Mouse (Mus musculus) testis, adult 10 weeks (tissue): Measurements from ENCODE around the gene Fbxw9. TPM values are rescaled to one million over a fixed set of nuclear protein-coding genes. Genes with fewer than 3 reads are reported as not detected.

ENCODE experiments used
- polyA plus RNA-seq: library from polyadenylated mRNA; stranded (reverse); fragments of 350-450 nt; fragmentation: Illumina TruSeq; extraction: RNeasy Lipid Tissue Mini Kit (QIAGEN cat#74804); gene quantifications from one replicate; pipeline ENCODE4 v1.2.3, GENCODE M21; 2014; ENCODE audit warnings: low read depth, low replicate concordance

Fbxw9 gene
- polyA plus RNA-seq = 5.7 TPM

DNA sequence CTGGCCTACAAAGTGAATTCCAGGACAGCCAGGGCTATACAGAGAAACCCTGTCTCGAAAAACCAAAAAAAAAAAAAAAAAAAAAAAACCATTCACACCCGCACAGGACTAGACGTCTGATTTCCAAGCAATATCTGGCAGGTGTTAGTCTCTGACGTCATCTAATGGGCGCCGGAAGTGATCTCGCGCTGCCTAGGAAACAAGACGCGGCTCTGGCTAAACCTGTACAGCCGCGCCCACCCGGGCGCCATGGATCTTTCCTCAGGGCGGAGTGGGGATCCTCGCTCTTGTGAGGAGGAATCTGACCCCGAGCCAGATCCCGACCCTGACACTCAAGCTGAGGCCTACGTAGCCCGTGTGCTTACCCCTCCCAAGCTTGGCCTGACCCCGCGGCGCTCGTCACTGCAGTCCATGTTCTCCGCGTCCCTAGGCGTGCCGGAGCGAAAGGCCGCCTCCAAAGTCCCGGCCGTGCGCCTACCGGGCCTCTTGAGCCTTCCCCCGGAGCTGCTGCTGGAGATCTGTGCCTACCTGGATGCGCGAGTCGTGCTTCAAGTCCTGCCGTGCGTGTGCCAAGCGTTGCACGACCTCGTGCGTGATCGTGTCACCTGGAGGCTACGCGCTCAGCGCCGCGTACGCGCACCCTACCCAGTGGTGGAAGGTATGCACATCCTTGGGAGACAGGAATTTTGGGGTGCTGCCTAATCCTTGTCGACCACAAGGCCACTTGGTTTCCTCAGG is at the start of gene Fbxw9:
Fbxw9 (plus strand) TSS at position 177 of the 738 bp plus-strand sequence.

DNA sequence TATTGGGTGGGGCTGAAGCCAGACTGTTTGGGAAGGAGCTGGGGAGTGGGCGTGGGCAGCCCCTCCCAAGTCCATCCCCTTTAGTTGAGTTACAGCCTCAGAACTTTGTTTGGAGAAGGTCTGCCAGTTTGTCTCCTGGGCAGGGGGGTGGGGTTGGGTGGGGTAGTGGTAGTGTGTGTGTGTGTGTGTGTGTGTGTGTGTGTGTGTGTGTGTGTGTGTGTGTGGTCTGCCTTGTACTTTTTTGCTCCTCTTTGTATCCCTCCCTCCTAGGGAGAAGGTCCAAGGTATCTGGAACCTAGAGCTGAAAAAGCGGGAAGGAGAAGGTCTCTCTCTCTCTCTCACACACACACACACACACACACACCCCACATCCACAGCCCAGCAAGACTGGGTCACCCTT is 45.4 kb upstream of the Fbxw9 start, which contains the start of gene Best2:
Best2 (minus strand) TSS at position 101 of the 400 bp plus-strand sequence.

DNA sequence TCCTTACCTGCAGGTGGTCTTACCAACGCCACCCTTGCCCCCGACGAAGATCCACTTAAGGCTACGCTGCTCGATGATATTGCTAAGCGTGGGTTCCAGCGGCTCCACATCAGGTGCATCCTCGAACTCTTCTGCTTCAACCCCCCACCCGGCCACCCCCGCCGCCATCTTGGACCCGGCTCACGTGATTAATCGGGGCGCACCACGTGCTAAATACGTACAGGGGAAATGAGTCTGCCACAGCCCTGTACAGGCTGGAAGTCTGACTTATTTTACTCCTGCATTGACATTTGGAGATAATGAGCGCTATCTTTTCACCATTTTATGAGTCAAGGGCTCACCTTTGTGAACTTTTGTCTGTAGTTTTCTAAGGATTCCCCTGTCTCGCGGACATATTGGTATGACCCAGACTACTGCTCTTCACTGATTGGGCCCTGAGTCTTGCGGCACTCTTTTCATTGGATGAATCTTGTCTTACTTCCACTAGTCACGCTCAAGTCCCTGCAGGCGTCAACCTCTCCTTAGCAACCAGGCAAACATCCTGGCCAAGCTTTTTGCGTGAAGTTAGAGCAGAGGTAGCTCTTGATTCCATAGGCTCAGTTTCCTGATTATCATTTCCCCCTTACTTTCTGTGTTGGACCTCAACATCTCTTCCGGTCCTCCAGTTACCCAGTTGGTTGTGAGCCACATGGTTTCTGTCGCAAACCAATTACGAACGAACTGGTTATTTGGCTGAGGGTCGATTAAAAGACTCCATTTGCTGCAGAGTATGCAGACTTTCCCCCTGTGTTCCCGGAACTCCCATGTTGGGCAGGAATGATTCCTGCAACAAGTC is 34.5 kb upstream of the Fbxw9 start, which contains the start of gene Asna1:
Asna1 (minus strand) TSS at position 184 of the 835 bp plus-strand sequence.

DNA sequence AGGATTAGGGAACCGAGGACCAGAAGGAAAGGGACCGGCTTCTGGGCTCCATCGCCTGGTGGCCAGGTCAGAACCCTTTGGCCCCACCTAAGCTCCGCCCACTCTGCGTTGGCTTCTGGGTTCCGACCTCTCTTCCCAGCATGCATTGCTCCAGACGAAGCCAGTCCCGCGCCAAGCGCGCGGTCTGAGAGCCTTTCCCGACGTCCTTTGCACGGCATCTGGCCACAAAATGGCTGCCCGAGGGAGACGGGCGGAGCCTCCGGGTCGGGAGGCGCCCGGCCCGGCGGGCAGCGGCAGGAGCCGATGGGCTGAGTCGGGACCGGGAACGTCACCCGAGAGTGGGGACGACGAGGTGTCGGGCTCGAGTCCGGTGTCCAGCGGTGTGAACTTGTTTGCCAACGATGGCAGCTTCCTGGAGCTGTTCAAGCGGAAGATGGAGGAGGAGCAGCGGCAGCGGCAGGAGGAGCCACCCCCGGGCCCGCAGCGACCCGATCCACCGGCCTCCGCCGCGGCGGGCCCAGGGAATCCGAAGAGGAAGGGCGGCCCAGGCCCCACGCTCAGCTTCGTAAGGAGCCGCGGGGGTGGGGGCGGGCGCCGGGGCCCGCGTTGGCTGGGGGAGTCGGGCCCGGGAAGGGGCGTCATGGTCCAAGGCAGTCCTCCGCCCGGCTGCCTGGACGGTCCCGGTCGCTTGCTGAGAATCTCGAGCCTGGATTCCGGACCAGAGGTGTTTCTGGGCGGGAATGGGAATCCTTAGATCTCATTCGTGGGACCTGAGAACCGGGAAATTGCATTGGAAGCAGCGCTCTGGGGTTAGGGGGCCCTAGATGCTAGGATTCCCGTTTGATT is 33.0 kb upstream of the Fbxw9 start, which contains the start of gene Trir:
Trir (plus strand) TSS at position 154 of the 846 bp plus-strand sequence.

DNA sequence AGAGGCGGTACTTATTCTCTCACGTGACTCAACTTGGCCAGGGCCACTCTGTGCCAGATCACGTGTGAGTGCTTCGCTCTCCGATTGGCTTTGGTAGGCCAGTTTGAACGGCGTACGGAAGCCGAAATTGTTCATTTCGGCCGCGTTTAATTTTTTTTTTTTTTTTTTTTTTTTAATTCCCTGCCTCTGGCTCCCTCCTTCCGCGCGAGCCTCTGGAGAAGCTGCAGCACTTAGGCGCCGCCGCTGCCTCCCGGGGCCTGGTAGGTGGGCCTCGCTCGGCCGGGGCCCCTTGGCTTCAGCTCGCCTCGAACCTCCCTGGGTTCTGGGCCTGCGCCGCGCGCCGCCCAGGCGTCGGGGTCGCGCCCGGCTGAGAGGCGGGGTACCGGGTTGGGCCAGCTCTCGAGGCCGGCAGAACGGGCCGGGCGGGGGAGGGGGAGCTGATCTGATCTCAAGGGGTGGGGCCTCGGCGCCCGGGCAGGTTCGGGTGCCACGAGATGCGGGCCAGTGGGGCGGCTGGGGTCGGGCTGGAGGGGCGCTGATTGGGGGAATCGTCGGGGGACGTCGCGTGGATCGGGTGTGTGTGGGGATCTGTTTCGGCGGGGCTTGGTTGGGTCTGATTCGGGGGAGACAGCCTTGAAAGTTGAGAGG is 23.0 kb upstream of the Fbxw9 start, which contains the start of gene Tnpo2:
Tnpo2 (plus strand) TSS at position 198 of the 648 bp plus-strand sequence.

DNA sequence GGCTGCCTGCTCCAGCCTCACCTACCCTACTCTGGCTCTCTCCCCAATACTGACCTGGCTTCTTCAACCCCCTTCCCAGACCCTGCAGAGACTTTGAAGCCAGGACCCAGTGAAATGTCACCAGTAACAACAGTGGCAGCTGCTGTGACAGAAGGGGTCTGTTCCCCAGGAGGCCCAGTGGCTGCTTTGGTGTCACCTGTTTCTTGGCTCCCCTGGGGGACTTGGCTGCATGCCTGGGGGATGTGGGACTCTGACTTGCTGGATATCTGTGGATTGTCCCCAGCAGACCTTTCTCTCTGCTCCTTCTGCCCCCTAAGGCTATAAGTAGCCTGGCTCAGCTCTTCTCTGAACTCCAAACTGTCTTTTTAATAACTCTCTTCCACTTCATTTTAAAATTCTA is 8.1 kb downstream of the Fbxw9 start, which contains the start of gene Gm5741:
Gm5741 (minus strand) TSS at position 1 of the 400 bp plus-strand sequence.

DNA sequence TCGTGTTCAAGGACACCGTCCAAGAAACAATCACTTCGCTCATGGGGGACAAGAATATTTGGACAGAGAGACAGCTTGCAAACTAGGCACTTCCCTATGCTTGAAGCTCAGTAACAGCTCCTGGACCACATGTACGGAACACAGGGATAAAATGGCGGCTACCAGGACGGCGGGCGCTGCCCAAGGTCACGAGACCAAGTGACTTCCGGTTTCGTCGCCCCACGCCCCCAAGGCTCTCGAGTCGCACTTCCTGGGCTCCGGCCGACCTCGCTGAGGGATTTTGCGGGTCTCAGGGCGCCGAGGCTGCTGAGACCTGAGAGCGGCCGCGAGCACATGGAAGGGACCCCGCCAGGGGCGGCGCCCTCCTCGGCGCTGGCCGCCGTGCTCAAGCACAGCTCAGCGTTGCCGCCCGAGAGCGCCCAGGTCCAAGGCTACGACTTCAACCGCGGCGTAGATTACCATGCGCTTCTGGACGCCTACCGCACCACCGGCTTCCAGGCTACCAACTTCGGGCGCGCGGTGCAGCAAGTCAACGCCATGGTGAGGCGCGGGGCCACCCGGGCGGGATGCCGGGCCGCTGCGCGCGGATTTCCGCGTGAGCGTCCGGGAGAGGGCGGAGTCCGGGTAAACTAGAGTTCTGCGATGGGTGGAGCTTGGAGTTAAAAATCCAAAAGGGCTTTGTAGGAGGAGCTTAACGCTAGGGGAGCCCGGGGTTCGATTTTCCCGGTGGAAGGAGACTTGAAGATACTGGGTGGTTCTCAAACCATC is 11.8 kb downstream of the Fbxw9 start, which contains the start of gene Dhps:
Dhps (plus strand) TSS at position 244 of the 768 bp plus-strand sequence.

DNA sequence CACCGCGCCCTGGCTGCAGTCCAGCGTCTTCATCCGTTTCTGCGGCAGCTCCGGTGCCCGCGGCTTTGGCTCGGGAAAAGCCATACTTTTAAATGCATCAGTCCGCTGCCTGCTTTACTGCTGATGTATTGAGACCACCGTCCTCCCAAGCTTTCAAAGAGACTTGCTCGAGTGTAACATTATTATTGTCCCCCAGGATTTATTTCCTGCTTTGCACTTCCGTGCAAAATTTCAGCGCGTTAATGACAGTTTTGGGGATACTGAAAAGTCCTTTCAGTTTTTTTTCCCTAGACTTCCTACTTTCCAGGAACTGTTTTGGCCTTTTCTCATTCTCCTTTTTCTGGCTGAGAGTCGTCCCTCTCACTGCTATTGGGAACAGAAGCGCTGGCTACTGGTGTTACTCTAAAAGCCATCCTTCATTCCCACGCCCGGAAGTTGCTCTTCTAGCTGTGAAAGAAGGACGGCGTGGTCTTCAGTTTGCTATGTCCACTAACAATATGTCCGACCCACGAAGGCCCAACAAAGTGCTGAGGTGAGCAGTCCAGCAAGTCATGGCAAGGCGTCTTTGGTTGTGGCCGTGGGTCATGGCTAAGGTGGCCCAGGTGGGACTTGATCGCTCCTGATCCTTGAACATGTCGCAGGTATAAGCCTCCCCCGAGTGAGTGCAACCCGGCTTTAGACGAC is 20.8 kb downstream of the Fbxw9 start, which contains the start of gene Wdr83os:
Wdr83os (plus strand) TSS at position 209 of the 684 bp plus-strand sequence.

DNA sequence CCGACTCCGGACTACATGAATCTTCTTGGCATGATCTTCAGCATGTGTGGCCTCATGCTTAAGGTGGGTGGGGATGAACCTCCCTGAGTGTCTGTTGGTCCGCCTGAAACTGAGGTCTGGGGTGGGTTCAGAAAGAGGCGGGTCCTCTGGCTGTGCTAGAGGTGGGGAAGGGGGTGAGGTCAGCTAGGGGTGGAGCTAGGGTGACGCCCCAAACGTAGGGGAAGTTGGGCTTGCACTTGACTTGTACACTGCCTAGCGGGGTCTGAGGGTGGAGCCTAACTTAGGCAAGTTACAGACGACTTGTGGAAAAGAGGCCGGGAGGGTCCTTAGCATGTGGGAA is 21.3 kb downstream of the Fbxw9 start, which contains the start of gene Wdr83:
Wdr83 (minus strand) TSS at position 91 of the 340 bp plus-strand sequence.

DNA sequence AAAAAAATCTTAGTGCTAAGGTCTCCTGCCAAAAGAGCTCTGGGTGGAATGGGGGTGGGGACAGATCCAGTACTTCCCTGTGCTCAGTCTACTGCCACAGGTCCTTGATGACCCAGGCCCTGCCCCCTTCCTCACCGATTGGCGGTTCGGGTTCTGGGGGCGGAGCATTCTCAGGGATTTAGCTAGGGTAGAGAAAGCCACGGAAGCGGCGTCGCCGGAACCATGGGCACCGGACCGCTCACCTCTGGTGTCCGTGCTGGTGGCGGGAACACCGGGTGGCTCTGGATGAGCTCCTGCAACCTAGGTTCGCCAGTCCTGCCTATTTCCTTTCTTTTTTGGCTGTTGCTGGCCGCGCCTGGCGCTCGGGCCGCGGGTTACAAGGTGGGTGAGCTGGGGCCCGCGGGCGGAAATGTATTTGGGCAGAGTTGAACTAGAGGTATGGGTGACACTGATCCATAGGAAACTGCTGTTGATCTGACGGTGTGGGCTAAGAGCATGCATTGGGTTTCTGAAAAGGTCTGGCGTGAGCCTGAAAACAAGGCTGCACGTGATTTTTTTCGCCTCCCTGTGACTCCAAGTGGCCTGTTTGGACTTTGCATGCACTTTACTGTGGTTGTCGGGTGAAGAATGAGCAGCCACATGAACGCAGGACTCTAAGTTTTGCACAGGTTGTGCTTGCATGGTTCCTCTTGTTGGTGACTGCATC is 23.4 kb downstream of the Fbxw9 start, which contains the start of gene Man2b1:
Man2b1 (plus strand) TSS at position 163 of the 706 bp plus-strand sequence.

Other genes with a start within 250 kb of the Fbxw9 start
- gene Dand5, start 237.2 kb upstream of the Fbxw9 start, polyA plus RNA-seq = 21.7 TPM
- gene Gadd45gip1, start 228.5 kb upstream of the Fbxw9 start, polyA plus RNA-seq = 0.55 TPM
- 7.1 TPM for gene Rad23a, start 219.4 kb upstream of the Fbxw9 start, polyA plus RNA-seq
- gene Calr, start 213.1 kb upstream of the Fbxw9 start, polyA plus RNA-seq = 720 TPM
- gene Farsa, start 203.1 kb upstream of the Fbxw9 start, polyA plus RNA-seq = 6.7 TPM
- gene Syce2, start 187.9 kb upstream of the Fbxw9 start, polyA plus RNA-seq = 458 TPM
- gene Gcdh, start 166.1 kb upstream of the Fbxw9 start, polyA plus RNA-seq = 3.6 TPM
- 0.22 TPM for gene Klf1, start 158.1 kb upstream of the Fbxw9 start, polyA plus RNA-seq
- gene Dnase2a, start 151.5 kb upstream of the Fbxw9 start, polyA plus RNA-seq = 1.5 TPM
- not detected for gene Mast1, start 122.7 kb upstream of the Fbxw9 start, polyA plus RNA-seq
- not detected for gene Rtbdn, start 113.1 kb upstream of the Fbxw9 start, polyA plus RNA-seq
- not detected for gene Gm49661, start 90.6 kb upstream of the Fbxw9 start, polyA plus RNA-seq
- gene Prdx2, start 90.5 kb upstream of the Fbxw9 start, polyA plus RNA-seq = 15.6 TPM
- gene Rnaseh2a, start 90.3 kb upstream of the Fbxw9 start, polyA plus RNA-seq = 87.9 TPM
- not detected for gene Junb, start 81.3 kb upstream of the Fbxw9 start, polyA plus RNA-seq
- 14.0 TPM for gene Hook2, start 69.5 kb upstream of the Fbxw9 start, polyA plus RNA-seq
- gene Best2, start 45.5 kb upstream of the Fbxw9 start, polyA plus RNA-seq = not detected
- 16.5 TPM for gene Asna1, start 34.8 kb upstream of the Fbxw9 start, polyA plus RNA-seq
- gene Trir, start 33.2 kb upstream of the Fbxw9 start, polyA plus RNA-seq = 13.2 TPM
- gene Tnpo2, start 23.1 kb upstream of the Fbxw9 start, polyA plus RNA-seq = 14.0 TPM
- not detected for gene Gm5741, start 7.9 kb downstream of the Fbxw9 start, polyA plus RNA-seq
- 12.3 TPM for gene Dhps, start 11.7 kb downstream of the Fbxw9 start, polyA plus RNA-seq
- gene Wdr83os, start 20.7 kb downstream of the Fbxw9 start, polyA plus RNA-seq = 2.9 TPM
- 1.3 TPM for gene Wdr83, start 21.3 kb downstream of the Fbxw9 start, polyA plus RNA-seq
- gene Man2b1, start 23.2 kb downstream of the Fbxw9 start, polyA plus RNA-seq = 3.9 TPM
- gene Zfp791, start 63.0 kb downstream of the Fbxw9 start, polyA plus RNA-seq = 0.83 TPM
- gene Cks1brt, start 91.9 kb downstream of the Fbxw9 start, polyA plus RNA-seq = not detected
- gene Olfr371, start 165.9 kb downstream of the Fbxw9 start, polyA plus RNA-seq = 0.67 TPM
- 50.5 TPM for gene Orc6, start 239.6 kb downstream of the Fbxw9 start, polyA plus RNA-seq
- gene Vps35, start 239.7 kb downstream of the Fbxw9 start, polyA plus RNA-seq = 247 TPM